Mouse (Mus musculus) liver, embryonic 14.5 days (tissue): Measurements from ENCODE around the gene Tlk2. TPM values are rescaled to one million over a fixed set of nuclear protein-coding genes. Genes with fewer than 3 reads are reported as not detected.

Source experiments
- ATAC-seq: fragments of 200-750 bp; cut with Nextera tagmentation; 2 replicates; pipeline ENCODE4 v1.8.0; 2017; ENCODE audit warnings: moderate number of reproducible peaks, mild to moderate bottlenecking, moderate library complexity; ENCODE audit not compliant: insufficient read depth
- DNase-seq, 3 experiments: peaks; one replicate each; pipeline ENCODE4 v3.0.0-alpha.2; 2012 to 2013; ENCODE audit warnings: low read depth in 3 of 3, low spot score in 3 of 3
- H3K27ac ChIP-seq: fragments of 300-500 bp; sonication (generic); 2 replicates; pipeline ENCODE4 v1.5.1; 2014; ENCODE audit warnings: moderate library complexity, mild to moderate bottlenecking, control low read depth, inconsistent platforms
- H3K27me3 ChIP-seq: fragments of 300-500 bp; sonication (generic); 2 replicates; pipeline ENCODE4 v1.6.1; 2014; ENCODE audit warnings: mild to moderate bottlenecking, low read length, moderate library complexity; ENCODE audit not compliant: control insufficient read depth, insufficient read depth
- H3K36me3 ChIP-seq: fragments of 300-500 bp; sonication (generic); replicated peaks from 2 replicates; pipeline ENCODE4 v1.6.1; 2014; ENCODE audit warnings: low read depth; ENCODE audit not compliant: control insufficient read depth, insufficient read depth
- H3K4me1 ChIP-seq, 2 experiments: fragments of 200-500 bp in 1 of 2; fragments of 300-500 bp in 1 of 2; sonication (generic) in 1 of 2; replicated peaks; 2 replicates each; pipeline ENCODE4 v1.6.1; 2012 to 2014; ENCODE audit warnings: antibody characterized with exemption in 1 of 2, inconsistent platforms in 1 of 2, low read length in 1 of 2; ENCODE audit not compliant: control insufficient read depth in 2 of 2, insufficient read depth in 2 of 2
- H3K4me2 ChIP-seq: fragments of 300-500 bp; sonication (generic); 2 replicates; pipeline ENCODE4 v1.6.1; 2014; ENCODE audit warnings: low read depth, mild to moderate bottlenecking, control low read depth, moderate library complexity
- H3K4me3 ChIP-seq, 2 experiments: fragments of 200-500 bp in 1 of 2; fragments of 300-500 bp in 1 of 2; sonication (generic) in 1 of 2; 2 replicates each; pipeline ENCODE4 v1.5.1; 2012 to 2014; ENCODE audit warnings: low read depth in 2 of 2, low read length in 2 of 2, mild to moderate bottlenecking in 2 of 2, control low read depth in 1 of 2, inconsistent platforms in 1 of 2, moderate library complexity in 1 of 2; ENCODE audit not compliant: insufficient read depth in 1 of 2
- H3K9ac ChIP-seq: fragments of 300-500 bp; sonication (generic); replicated peaks from 2 replicates; pipeline ENCODE4 v1.6.1; 2014; ENCODE audit warnings: mild to moderate bottlenecking, control low read depth, moderate library complexity
- H3K9me3 ChIP-seq: fragments of 300-500 bp; sonication (generic); 2 replicates; pipeline ENCODE4 v1.6.1; 2016; ENCODE audit warnings: low read length, mixed read lengths; ENCODE audit not compliant: control insufficient read depth
- CTCF ChIP-seq: IDR thresholded peaks from 2 replicates; pipeline ENCODE4 v1.5.1; 2016; ENCODE audit warnings: antibody characterized with exemption, low read depth, control low read depth
- EP300 ChIP-seq: IDR thresholded peaks from 2 replicates; pipeline ENCODE4 v1.6.1; 2016; ENCODE audit warnings: antibody characterized with exemption, low read depth
- WGBS: fragments of 180-500 bp; shearing (Covaris S2); extraction: QIAGEN DNeasy Blood & Tissue Kit; methylation state at CpG from one replicate; pipeline ENCODE4 v1.1.7; 2014; ENCODE audit not compliant: insufficient replicate concordance; 5-methylcytosine and 5-hydroxymethylcytosine counted together
- polyA plus RNA-seq, 2 experiments: library from polyadenylated mRNA; depleted of rRNA in 1 of 2; stranded (reverse) in 1 of 2; unstranded in 1 of 2; fragments of >200 nt; fragmentation: Nextera tagmentation in 1 of 2; extraction: Ambion mirVana in 1 of 2; gene quantifications; 2 replicates each; pipeline versions ENCODE4 v1.2.1 to v1.2.3; 2012 to 2014

Tlk2 gene
- polyA plus RNA-seq, 2 experiments, result 10.2 to 16.3 TPM

GRCm38 (mm10) chr11:105214257-105214656, 35.6 kb downstream of the Tlk2 start:
- peak; percentile 45; the same call in 1 of the 2 replicates for TF ChIP-seq CTCF
- TF ChIP-seq EP300, result no peak
- Histone ChIP-seq H3K27ac (no peak overlapping the region), H3K36me3 (peaks cover 21% of the 10 kb centered on the region), H3K4me3 (no peak overlapping the region), H3K4me1 (no peaks in the 10 kb centered on the region), H3K9ac (no peak overlapping the region), H3K27me3 (no peaks in the 10 kb centered on the region), H3K9me3 (no peaks in the 10 kb centered on the region), H3K4me2 (no peak overlapping the region)
- 85% methylated on average over 1 of the region's 1 CpGs for WGBS
- ATAC-seq (no peak), DNase-seq (peak in 1 of 3 experiments; percentile 16)

DNA sequence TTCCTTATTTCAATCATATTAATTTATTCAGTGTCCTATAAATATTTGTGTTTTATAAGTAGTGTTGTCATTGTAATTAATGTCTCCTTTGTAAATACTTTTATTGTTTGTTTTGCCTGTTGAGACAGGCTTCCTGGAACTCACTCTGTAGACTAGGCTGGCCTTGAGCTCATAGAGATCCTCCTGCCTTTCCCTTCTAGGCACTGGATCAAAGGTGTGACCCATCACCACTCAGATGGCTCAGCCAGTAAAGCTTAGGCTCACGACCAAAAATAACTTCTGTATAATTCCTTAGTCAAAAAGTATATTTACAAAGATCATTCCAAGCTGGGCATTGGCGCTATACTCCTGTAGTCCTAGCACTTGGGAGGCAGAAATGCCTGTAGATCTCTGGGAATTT, 39.2 kb downstream of the Tlk2 start:
- no peak for ATAC-seq
- WGBS, result 72% methylated on average over 2 of the region's 2 CpGs
- Histone ChIP-seq H3K27ac (no peak overlapping the region), H3K4me1 (no peaks in the 10 kb centered on the region), H3K36me3 (peaks cover 20% of the 10 kb centered on the region), H3K9me3 (no peaks in the 10 kb centered on the region), H3K4me3 (no peak overlapping the region), H3K9ac (no peak overlapping the region), H3K27me3 (no peaks in the 10 kb centered on the region), H3K4me2 (no peak overlapping the region)
- DNase-seq, result no peak
- TF ChIP-seq EP300, result no peak
- no peak for TF ChIP-seq CTCF

GRCm38 (mm10) chr11:105234501-105234900, 55.9 kb downstream of the Tlk2 start:
- H3K36me3 ChIP-seq, result peaks cover 7% of the 10 kb centered on the region
- WGBS, result 92% methylated on average over 2 of the region's 2 CpGs
- no peak overlapping the region for H3K27ac ChIP-seq

GRCm38 (mm10) chr11:105240991-105241390, 62.4 kb downstream of the Tlk2 start:
- ATAC-seq (no peak), DNase-seq (peak in 2 of 3 experiments; percentile 9 to 17)
- no peak overlapping the region for H3K9ac ChIP-seq
- H3K4me1 ChIP-seq, result no peaks in the 10 kb centered on the region
- no peak overlapping the region for H3K4me3 ChIP-seq
- no peak overlapping the region for H3K27ac ChIP-seq
- peaks cover 28% of the 10 kb centered on the region for H3K36me3 ChIP-seq
- H3K27me3 ChIP-seq, result no peaks in the 10 kb centered on the region
- TF ChIP-seq CTCF (peak; percentile 53), EP300 (no peak)
- no peak overlapping the region for H3K4me2 ChIP-seq
- H3K9me3 ChIP-seq, result no peaks in the 10 kb centered on the region

More at GRCm38 (mm10) chr11:105234501-105234900, 55.9 kb downstream of the Tlk2 start:
- H3K27me3 ChIP-seq, result no peaks in the 10 kb centered on the region
- DNase-seq, result no peak
- no peak overlapping the region for H3K9ac ChIP-seq
- no peaks in the 10 kb centered on the region for H3K4me1 ChIP-seq
- TF ChIP-seq EP300 (no peak), CTCF (no peak)
- H3K4me2 ChIP-seq, result no peak overlapping the region
- no peak for ATAC-seq
- H3K9me3 ChIP-seq, result no peaks in the 10 kb centered on the region
- H3K4me3 ChIP-seq, result no peak overlapping the region

GRCm38 (mm10) chr11:105246369-105246768, 67.8 kb downstream of the Tlk2 start:
- peaks cover 51% of the 10 kb centered on the region for H3K36me3 ChIP-seq

More at GRCm38 (mm10) chr11:105246369-105246768, 67.8 kb downstream of the Tlk2 start:
- WGBS, result 98% methylated on average over 1 of the region's 1 CpGs
- DNase-seq, result no peak
- no peaks in the 10 kb centered on the region for H3K9me3 ChIP-seq
- TF ChIP-seq EP300 (no peak), CTCF (no peak)
- no peak overlapping the region for H3K9ac ChIP-seq
- no peak overlapping the region for H3K4me3 ChIP-seq
- no peaks in the 10 kb centered on the region for H3K4me1 ChIP-seq
- H3K4me2 ChIP-seq, result no peak overlapping the region
- no peak overlapping the region for H3K27ac ChIP-seq
- no peaks in the 10 kb centered on the region for H3K27me3 ChIP-seq
- no peak for ATAC-seq
